Mouse (Mus musculus) intestine, embryonic 15.5 days (tissue): ENCODE results near the gene Wdr78. TPM values are rescaled to one million over a fixed set of nuclear protein-coding genes. Genes with fewer than 3 reads are reported as not detected.

Experiments used
- ATAC-seq: fragments of 200-750 bp; cut with Nextera tagmentation; 2 replicates; pipeline ENCODE4 v1.8.0; 2017; ENCODE audit warnings: moderate TSS enrichment, moderate library complexity
- H3K27ac ChIP-seq: fragments of 300-500 bp; sonication (generic); 2 replicates; pipeline ENCODE4 v1.5.1; 2015; ENCODE audit warnings: mild to moderate bottlenecking, inconsistent platforms
- H3K27me3 ChIP-seq: fragments of 300-500 bp; sonication (generic); replicated peaks from 2 replicates; pipeline ENCODE4 v1.6.1; 2015; ENCODE audit warnings: inconsistent platforms
- H3K36me3 ChIP-seq: fragments of 300-500 bp; sonication (generic); 2 replicates; pipeline ENCODE4 v1.6.1; 2015; ENCODE audit warnings: inconsistent platforms
- H3K4me1 ChIP-seq: fragments of 300-500 bp; sonication (generic); replicated peaks from 2 replicates; pipeline ENCODE4 v1.6.1; 2015; ENCODE audit warnings: inconsistent platforms
- H3K4me2 ChIP-seq: fragments of 300-500 bp; sonication (generic); replicated peaks from 2 replicates; pipeline ENCODE4 v1.6.1; 2015; ENCODE audit warnings: mild to moderate bottlenecking, inconsistent platforms
- H3K4me3 ChIP-seq: fragments of 300-500 bp; sonication (generic); replicated peaks from 2 replicates; pipeline ENCODE4 v1.5.1; 2015; ENCODE audit warnings: inconsistent platforms
- H3K9ac ChIP-seq: fragments of 300-500 bp; sonication (generic); 2 replicates; pipeline ENCODE4 v1.6.1; 2015; ENCODE audit warnings: inconsistent platforms
- H3K9me3 ChIP-seq: fragments of 300-500 bp; sonication (generic); 2 replicates; pipeline ENCODE4 v1.6.1; 2016; ENCODE audit warnings: inconsistent platforms
- WGBS: fragments of 180-500 bp; shearing (Covaris S2); methylation state at CpG from one replicate; pipeline ENCODE4 v1.1.7; 2015; 5-methylcytosine and 5-hydroxymethylcytosine counted together
- polyA plus RNA-seq: library from polyadenylated mRNA; unstranded; fragments of >200 nt; fragmentation: Nextera tagmentation; extraction: Ambion mirVana; gene quantifications from 2 replicates; pipeline ENCODE4 v1.2.1, GENCODE M21; 2015

Wdr78 gene
- polyA plus RNA-seq, 1 experiment from 2014 or later, result 1.8 TPM

- Histone ChIP-seq H3K9ac (no peak overlapping the region), H3K4me1 (no peaks in the 10 kb centered on the region), H3K36me3 (no peaks in the 10 kb centered on the region), H3K9me3 (no peaks in the 10 kb centered on the region), H3K27ac (no peak overlapping the region), H3K4me2 (no peak overlapping the region), H3K4me3 (no peak overlapping the region), H3K27me3 (no peaks in the 10 kb centered on the region)
- WGBS, result 58% methylated on average over 5 of the region's 5 CpGs
- ATAC-seq, result no peak
Measured at GRCm38 (mm10) chr4:103039838-103040191, 74.5 kb downstream of the Wdr78 start.

DNA sequence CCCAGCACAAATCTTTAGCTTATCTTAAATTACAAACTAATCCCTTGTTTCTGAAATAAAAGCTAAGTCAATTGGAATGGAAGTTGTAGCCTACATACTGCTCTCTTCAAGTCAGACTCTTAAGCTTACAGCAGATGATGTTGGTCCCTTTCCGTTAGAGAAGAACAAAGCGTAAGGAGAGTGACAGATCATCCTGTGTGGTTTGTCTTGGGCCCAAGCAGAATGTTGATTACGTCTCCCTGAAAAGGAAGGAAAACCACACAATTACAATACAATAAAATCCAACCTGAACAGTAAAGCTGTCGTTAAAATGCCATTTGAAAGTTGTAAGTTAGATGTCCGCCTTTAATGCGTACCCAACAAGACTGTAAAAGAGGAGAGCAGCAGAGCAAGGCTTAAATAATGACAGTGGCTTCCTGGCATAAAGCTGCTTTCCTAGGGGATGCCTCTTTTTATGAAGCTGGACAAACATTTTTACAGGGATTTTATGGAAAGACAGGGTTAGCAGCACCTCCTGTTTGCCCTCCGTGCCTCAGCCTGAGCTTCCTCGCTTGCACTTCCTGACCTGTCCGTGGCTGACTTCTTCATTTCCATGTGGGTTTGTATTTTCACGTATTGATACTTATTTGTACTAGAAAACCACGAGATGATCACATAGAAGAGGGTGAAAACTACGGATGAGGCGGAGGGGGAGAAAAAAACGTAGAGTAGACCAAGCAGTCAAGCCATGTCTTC, 75.1 kb downstream of the Wdr78 start:
- WGBS, result 76% methylated on average over 14 of the region's 14 CpGs
- no peak overlapping the region for H3K4me3 ChIP-seq
- H3K27me3 ChIP-seq, result no peaks in the 10 kb centered on the region
- ATAC-seq, result no peak
- H3K4me2 ChIP-seq, result no peak overlapping the region
- no peak overlapping the region for H3K9ac ChIP-seq
- H3K9me3 ChIP-seq, result no peaks in the 10 kb centered on the region
- H3K27ac ChIP-seq, result no peak overlapping the region
- H3K4me1 ChIP-seq, result no peaks in the 10 kb centered on the region
- no peaks in the 10 kb centered on the region for H3K36me3 ChIP-seq

GRCm38 (mm10) chr4:103028177-103029088, 85.9 kb downstream of the Wdr78 start:
- no peak for ATAC-seq
- H3K4me1 ChIP-seq, result no peaks in the 10 kb centered on the region
- H3K9ac ChIP-seq, result no peak overlapping the region
- 70% methylated on average over 13 of the region's 13 CpGs for WGBS
- no peaks in the 10 kb centered on the region for H3K27me3 ChIP-seq
- H3K36me3 ChIP-seq, result no peaks in the 10 kb centered on the region
- H3K4me3 ChIP-seq, result no peak overlapping the region
- H3K9me3 ChIP-seq, result no peaks in the 10 kb centered on the region
- H3K4me2 ChIP-seq, result no peak overlapping the region
- no peak overlapping the region for H3K27ac ChIP-seq

DNA sequence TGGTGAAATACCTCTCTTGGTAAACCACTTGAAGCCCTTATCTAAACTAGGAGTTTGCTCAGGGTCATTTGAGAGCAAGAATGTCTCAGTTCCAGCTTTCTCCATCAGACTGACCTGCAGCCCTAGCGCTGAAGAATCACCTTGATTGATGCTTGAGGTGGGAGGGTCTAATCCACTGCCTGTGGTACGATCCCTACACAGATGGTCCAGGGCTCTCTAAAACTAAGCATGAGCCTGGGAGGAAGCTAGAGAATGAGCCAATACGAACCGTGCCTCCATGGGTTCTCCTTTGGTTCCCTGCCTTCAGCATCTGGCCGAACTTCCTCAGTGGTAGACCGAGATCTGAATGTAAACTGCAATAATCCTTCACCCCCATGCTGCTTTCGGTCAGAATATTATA, 86.6 kb downstream of the Wdr78 start:
- no peaks in the 10 kb centered on the region for H3K27me3 ChIP-seq
- H3K9me3 ChIP-seq, result no peaks in the 10 kb centered on the region
- H3K9ac ChIP-seq, result no peak overlapping the region
- H3K4me2 ChIP-seq, result no peak overlapping the region
- WGBS, result 57% methylated on average over 7 of the region's 7 CpGs
- no peaks in the 10 kb centered on the region for H3K4me1 ChIP-seq
- no peak overlapping the region for H3K27ac ChIP-seq
- no peaks in the 10 kb centered on the region for H3K36me3 ChIP-seq
- H3K4me3 ChIP-seq, result no peak overlapping the region
- no peak for ATAC-seq

DNA sequence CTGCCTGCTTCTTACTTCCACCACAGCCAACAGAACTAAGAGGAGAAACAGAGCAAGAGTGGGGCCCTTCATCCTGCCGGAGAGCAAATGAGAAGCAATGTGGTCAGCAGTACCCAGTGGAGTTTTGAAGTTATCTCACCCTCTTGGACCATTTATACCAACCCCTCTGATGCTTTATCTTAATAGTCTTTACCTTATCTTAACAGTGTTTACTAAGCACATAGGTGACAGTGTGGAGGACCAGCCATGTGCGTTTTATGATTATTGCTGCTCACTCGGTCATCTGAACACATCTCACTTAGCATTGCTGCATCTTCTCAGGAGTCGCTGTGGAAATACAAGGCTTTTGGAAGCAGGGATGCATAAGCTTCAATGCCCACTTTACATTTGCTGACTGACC, 87.7 kb downstream of the Wdr78 start, which contains the start of gene Insl5:
Gene Insl5 (minus strand): TSS at position 222 of the 400 bp plus-strand sequence.
- H3K4me2 ChIP-seq, result no peak within 1 kb of the TSS
- 47% methylated on average over 4 of the region's 4 CpGs for WGBS
- peak; percentile 71 for ATAC-seq
- no peaks in the 10 kb centered on the region for H3K4me1 ChIP-seq
- H3K27ac ChIP-seq, result no peak within 1 kb of the TSS
- no peaks in the 10 kb centered on the region for H3K9me3 ChIP-seq
- no peaks in the 10 kb centered on the region for H3K36me3 ChIP-seq
- H3K27me3 ChIP-seq, result no peaks in the 10 kb centered on the region
- no peak within 1 kb of the TSS for H3K9ac ChIP-seq
- H3K4me3 ChIP-seq, result no peak within 1 kb of the TSS

DNA sequence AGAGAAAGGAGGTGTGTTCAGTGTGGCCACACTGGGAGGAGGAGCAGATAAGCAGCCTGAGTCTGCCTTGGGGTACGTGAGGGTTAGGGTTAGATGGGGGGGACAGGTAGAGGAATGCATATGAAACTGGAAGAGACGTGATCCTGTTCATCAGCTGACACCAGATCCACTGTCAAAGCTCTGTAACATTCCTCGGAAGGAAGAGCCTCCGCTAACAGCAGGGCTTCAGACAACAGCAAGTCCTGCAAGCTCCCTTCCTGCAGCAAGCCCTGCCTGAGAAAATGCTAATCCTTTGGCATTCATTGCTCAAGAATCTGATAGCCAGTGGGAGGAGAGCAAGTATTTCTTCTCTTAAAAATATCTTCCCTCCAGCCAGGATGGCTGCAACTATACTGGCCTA, 100.9 kb downstream of the Wdr78 start:
- Histone ChIP-seq H3K27ac (no peak overlapping the region), H3K4me2 (peak overlapping the region; percentile 41), H3K9ac (no peak overlapping the region), H3K36me3 (no peaks in the 10 kb centered on the region), H3K4me3 (no peak overlapping the region), H3K9me3 (no peaks in the 10 kb centered on the region), H3K27me3 (no peaks in the 10 kb centered on the region), H3K4me1 (0 out of 2 replicates have a peak, but pooled peaks cover 3% of the 10 kb centered on the region)
- no peak for ATAC-seq
- 17% methylated on average over 4 of the region's 4 CpGs for WGBS

- Histone ChIP-seq H3K4me1 (0 out of 2 replicates have a peak, but pooled peaks cover 6% of the 10 kb centered on the region), H3K9me3 (no peaks in the 10 kb centered on the region), H3K4me3 (no peak overlapping the region), H3K9ac (no peak overlapping the region), H3K36me3 (no peaks in the 10 kb centered on the region), H3K4me2 (no peak overlapping the region), H3K27me3 (no peaks in the 10 kb centered on the region), H3K27ac (no peak overlapping the region)
- no peak for ATAC-seq
- 35% methylated on average over 7 of the region's 7 CpGs for WGBS
Measured at GRCm38 (mm10) chr4:103011823-103012222, 102.5 kb downstream of the Wdr78 start.

- H3K4me3 ChIP-seq, result no peak overlapping the region
- WGBS, result 86% methylated on average over 4 of the region's 4 CpGs
- H3K27ac ChIP-seq, result no peak overlapping the region
- no peaks in the 10 kb centered on the region for H3K36me3 ChIP-seq
- H3K9me3 ChIP-seq, result no peaks in the 10 kb centered on the region
- ATAC-seq, result no peak
- no peak overlapping the region for H3K4me2 ChIP-seq
- H3K4me1 ChIP-seq, result 0 out of 2 replicates have a peak, but pooled peaks cover 6% of the 10 kb centered on the region
- no peaks in the 10 kb centered on the region for H3K27me3 ChIP-seq
- no peak overlapping the region for H3K9ac ChIP-seq
Measured at GRCm38 (mm10) chr4:103010734-103011133, 103.6 kb downstream of the Wdr78 start.

GRCm38 (mm10) chr4:103006943-103007418, 107.4 kb downstream of the Wdr78 start:
- 0 out of 2 replicates have a peak, but pooled peaks cover 2% of the 10 kb centered on the region for H3K4me1 ChIP-seq
- H3K4me2 ChIP-seq, result no peak overlapping the region
- H3K27ac ChIP-seq, result no peak overlapping the region
- no peaks in the 10 kb centered on the region for H3K27me3 ChIP-seq
- 22% methylated on average over 4 of the region's 4 CpGs for WGBS
- H3K4me3 ChIP-seq, result no peak overlapping the region
- no peaks in the 10 kb centered on the region for H3K9me3 ChIP-seq
- ATAC-seq, result peak; percentile 12; the same call in 1 of the 2 replicates
- H3K36me3 ChIP-seq, result no peaks in the 10 kb centered on the region
- H3K9ac ChIP-seq, result no peak overlapping the region

DNA sequence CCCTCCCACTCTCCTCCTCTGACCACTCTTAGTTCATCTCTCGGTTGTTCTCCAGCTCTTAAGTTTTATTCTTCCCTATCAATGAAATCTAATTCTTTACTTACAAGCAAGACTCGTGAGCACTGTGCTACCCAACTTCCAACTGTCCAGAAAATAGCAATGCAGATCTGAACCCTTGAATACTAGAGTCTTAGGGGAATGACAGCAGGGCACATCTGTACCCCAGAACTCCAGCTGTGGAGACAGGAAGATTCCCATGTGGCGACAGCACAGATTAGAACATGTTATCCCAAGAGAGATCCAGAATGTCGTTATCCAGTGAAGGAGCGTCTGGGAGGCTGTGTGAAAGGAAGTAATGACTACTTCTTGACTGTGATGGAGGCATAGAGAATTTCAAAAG, 108.1 kb downstream of the Wdr78 start:
- H3K9me3 ChIP-seq, result no peaks in the 10 kb centered on the region
- H3K27ac ChIP-seq, result no peak overlapping the region
- no peak overlapping the region for H3K4me3 ChIP-seq
- 82% methylated on average over 5 of the region's 5 CpGs for WGBS
- H3K9ac ChIP-seq, result no peak overlapping the region
- no peak for ATAC-seq
- no peaks in the 10 kb centered on the region for H3K36me3 ChIP-seq
- no peaks in the 10 kb centered on the region for H3K27me3 ChIP-seq
- no peak overlapping the region for H3K4me2 ChIP-seq
- H3K4me1 ChIP-seq, result 0 out of 2 replicates have a peak, but pooled peaks cover 2% of the 10 kb centered on the region

DNA sequence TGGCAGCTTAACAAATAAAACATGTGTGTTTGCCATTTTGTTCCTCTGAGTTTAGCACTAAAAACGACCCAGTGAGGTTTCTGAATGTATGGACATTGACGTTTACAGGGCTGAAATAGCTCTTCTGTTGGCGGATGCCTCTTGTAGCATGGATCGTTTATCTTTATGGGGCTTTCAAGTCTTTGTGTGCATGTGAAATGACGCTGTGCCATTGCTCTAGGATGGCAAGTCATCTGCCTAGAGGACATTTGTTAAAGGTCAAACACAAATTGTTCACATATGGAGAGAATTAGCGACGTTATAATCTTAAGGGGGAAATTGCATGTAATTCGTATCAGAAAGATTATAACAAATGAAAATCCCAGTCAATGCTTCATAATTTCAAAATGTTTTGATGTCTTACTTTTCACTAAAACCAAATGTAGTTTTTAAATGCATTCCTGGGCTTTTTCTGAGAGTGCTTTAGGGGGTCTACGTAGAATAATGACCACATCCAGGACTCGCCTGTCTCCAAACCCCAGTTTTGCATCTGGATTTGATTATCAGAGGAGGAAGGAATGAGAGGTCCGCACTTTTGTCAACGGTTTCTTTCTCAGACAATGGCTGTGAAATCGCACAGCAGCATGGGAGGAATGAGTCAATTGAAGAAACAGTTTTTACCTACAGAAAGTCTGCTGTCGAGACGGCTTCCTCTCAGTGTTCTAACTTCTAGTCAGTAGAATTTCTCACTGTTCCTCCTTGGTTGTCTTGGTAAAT, 109.0 kb downstream of the Wdr78 start:
- H3K9me3 ChIP-seq, result no peaks in the 10 kb centered on the region
- no peak overlapping the region for H3K4me3 ChIP-seq
- H3K27ac ChIP-seq, result no peak overlapping the region
- no peaks in the 10 kb centered on the region for H3K27me3 ChIP-seq
- H3K9ac ChIP-seq, result no peak overlapping the region
- 64% methylated on average over 15 of the region's 15 CpGs for WGBS
- H3K4me2 ChIP-seq, result no peak overlapping the region
- 0 out of 2 replicates have a peak, but pooled peaks cover 2% of the 10 kb centered on the region for H3K4me1 ChIP-seq
- H3K36me3 ChIP-seq, result no peaks in the 10 kb centered on the region
- no peak for ATAC-seq

GRCm38 (mm10) chr4:103004681-103005080, 109.7 kb downstream of the Wdr78 start:
- H3K4me2 ChIP-seq, result no peak overlapping the region
- H3K27me3 ChIP-seq, result no peaks in the 10 kb centered on the region
- no peak overlapping the region for H3K4me3 ChIP-seq
- no peak overlapping the region for H3K9ac ChIP-seq
- 0 out of 2 replicates have a peak, but pooled peaks cover 2% of the 10 kb centered on the region for H3K4me1 ChIP-seq
- no peak for ATAC-seq
- H3K9me3 ChIP-seq, result no peaks in the 10 kb centered on the region
- 88% methylated on average over 4 of the region's 4 CpGs for WGBS
- H3K36me3 ChIP-seq, result no peaks in the 10 kb centered on the region
- no peak overlapping the region for H3K27ac ChIP-seq
